Mouse (Mus musculus) embryonic facial prominence, embryonic 15.5 days (tissue): ENCODE data around the gene Exosc2. TPM values are rescaled to one million over a fixed set of nuclear protein-coding genes. Genes with fewer than 3 reads are reported as not detected.

ENCODE experiments used
- polyA plus RNA-seq: library from polyadenylated mRNA; unstranded; fragments of >200 nt; fragmentation: Nextera tagmentation; extraction: Ambion mirVana; gene quantifications from 2 replicates; pipeline ENCODE4 v1.2.1, GENCODE M21; 2015

Gene Exosc2
- polyA plus RNA-seq, 1 experiment from 2014 or later, result 64.0 TPM

Other genes starting within 250 kb of the Exosc2 start
- gene Ass1, start 200.5 kb upstream of the Exosc2 start, polyA plus RNA-seq, result 38.1 and 41.3 TPM in 2 replicates
- gene Fubp3, start 98.1 kb upstream of the Exosc2 start, polyA plus RNA-seq, result 74.1 and 83.0 TPM in 2 replicates
- gene Prdm12, start 30.7 kb upstream of the Exosc2 start, polyA plus RNA-seq, result 0.08 and 0.19 TPM in 2 replicates
- gene Abl1, start 17.7 kb downstream of the Exosc2 start, polyA plus RNA-seq, result 40.9 and 42.3 TPM in 2 replicates
- 0.07 TPM in 1 of 2 replicates, not detected in the other for gene Qrfp, start 139.9 kb downstream of the Exosc2 start, polyA plus RNA-seq
- 0.22 and 0.29 TPM in 2 replicates for gene Fibcd1, start 175.3 kb downstream of the Exosc2 start, polyA plus RNA-seq
- 6.1 and 7.2 TPM in 2 replicates for gene Lamc3, start 216.6 kb downstream of the Exosc2 start, polyA plus RNA-seq